ENCODE assay signal across 22 mouse cellular contexts in the genomic region with DNA sequence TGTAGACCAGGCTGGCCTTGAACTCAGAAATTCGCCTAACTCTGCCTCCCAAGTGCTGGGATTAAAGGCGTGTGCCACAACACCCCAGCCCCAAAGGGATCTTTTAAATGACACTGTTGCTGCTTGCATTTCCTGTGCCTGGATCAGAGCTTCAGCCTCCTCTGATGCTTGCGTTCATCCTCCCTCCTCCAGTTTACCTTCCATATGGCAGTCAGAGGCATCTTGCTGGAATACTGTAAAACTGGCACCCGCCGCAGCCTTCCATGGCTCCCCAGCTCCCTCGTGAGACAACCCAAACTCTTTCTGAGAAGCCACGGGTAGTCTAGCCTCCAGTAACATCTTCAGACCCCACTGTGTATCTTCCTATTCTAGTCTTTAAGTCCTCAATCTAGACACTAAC. TPM values are rescaled to one million over a fixed set of nuclear protein-coding genes. Genes with fewer than 3 reads are reported as not detected.
A peak's percentile ranks its signal among the peaks of the same experiment; 100 is the strongest.
DNase-seq lines count a peak whose midpoint lies in the region; ATAC-seq lines count a peak whose summit lies in the region.
"Had no signal": no experiment of that assay in that cellular context is flagged by ENCODE, and none has a peak within 500 bp of the region (broad histone marks: within the 10 kb centered on the region; RNA-seq: fewer than 3 reads in every experiment).

No protein-coding gene starts in this region.

- no peak for ATAC-seq in cerebellum, adult (ENCODE audit: insufficient number of reproducible peaks, low FRiP score, low TSS enrichment)
- ATAC-seq in heart, embryonic 16.5 days (replicated peaks; ENCODE audit: extremely low read depth, insufficient read depth, low FRiP score), result no peak
- ATAC-seq in liver, embryonic 12.5 days, result no peak
- no peak for ATAC-seq in stomach, embryonic 16.5 days (ENCODE audit: insufficient read depth, low FRiP score)
- ATAC-seq: CD4-positive, CD25-positive, alpha-beta regulatory T cell, adult 4 months; forebrain, embryonic 14.5 days; midbrain, embryonic 15.5 days had no signal

- no peak overlapping the region for H3K9ac ChIP-seq in heart, embryonic 16.5 days (ENCODE audit: low read length)
- no peak overlapping the region for H3K9ac ChIP-seq in liver, embryonic 12.5 days
- no peak overlapping the region for H3K9ac ChIP-seq in stomach, embryonic 16.5 days (ENCODE audit: low read length)
- H3K9ac ChIP-seq: limb, embryonic 12.5 days; midbrain, embryonic 15.5 days had no signal

- peaks cover 37% of the 10 kb centered on the region for H3K4me1 ChIP-seq in heart, embryonic 16.5 days (ENCODE audit: control insufficient read depth, insufficient read depth, low read length)
- H3K4me1 ChIP-seq in liver, embryonic 12.5 days, result peaks cover 41% of the 10 kb centered on the region
- peaks cover 30% of the 10 kb centered on the region for H3K4me1 ChIP-seq in stomach, embryonic 16.5 days (ENCODE audit: control insufficient read depth, insufficient read depth, low read length)

- H3K4me3 ChIP-seq in heart, embryonic 16.5 days (ENCODE audit: low read length), result no peak overlapping the region
- H3K4me3 ChIP-seq in liver, embryonic 12.5 days, result no peak overlapping the region
- H3K4me3 ChIP-seq in stomach, embryonic 16.5 days (replicated peaks; ENCODE audit: low read length), result no peak overlapping the region
- H3K4me3 ChIP-seq: midbrain, embryonic 15.5 days had no signal

- H3K4me2 ChIP-seq in heart, embryonic 16.5 days (ENCODE audit: low read depth, low read length), result no peak overlapping the region
- H3K4me2 ChIP-seq in liver, embryonic 12.5 days, result no peak overlapping the region
- H3K4me2 ChIP-seq in stomach, embryonic 16.5 days (ENCODE audit: low read depth, low read length), result no peak overlapping the region

- H3K36me3 ChIP-seq in heart, embryonic 16.5 days (ENCODE audit: control insufficient read depth, insufficient read depth), result peaks cover 17% of the 10 kb centered on the region
- peaks cover 48% of the 10 kb centered on the region for H3K36me3 ChIP-seq in liver, embryonic 12.5 days
- peaks cover 8% of the 10 kb centered on the region; the same call in 1 of the 2 replicates for H3K36me3 ChIP-seq in stomach, embryonic 16.5 days (ENCODE audit: control insufficient read depth, insufficient read depth, low read length)

- peak overlapping the region; percentile 37 for H3K27ac ChIP-seq in heart, embryonic 16.5 days (ENCODE audit: low read length)
- 0 out of 2 replicates have a peak overlapping the region, but pooled peaks have one; percentile 16 for H3K27ac ChIP-seq in liver, embryonic 12.5 days
- H3K27ac ChIP-seq in stomach, embryonic 16.5 days (ENCODE audit: low read length), result peak overlapping the region; percentile 95; the same call in 1 of the 2 replicates
- H3K27ac ChIP-seq: limb, embryonic 12.5 days; midbrain, embryonic 15.5 days had no signal

- DNase-seq in cerebellum, adult 11-12 months, result peak; percentile 31
- DNase-seq in heart, adult 8-10 months (ENCODE audit: low spot score), result no peak
- no peak for DNase-seq in liver
- no peak for DNase-seq in adrenal gland, adult 8-10 months
- DNase-seq: heart, adult 18-20 months; layer of hippocampus, postnatal 36 days; retina, postnatal 1 day; spleen, adult 18-20 months; thymus, postnatal 25 days had no signal

- H3K9me3 ChIP-seq in heart, embryonic 16.5 days (replicated peaks; ENCODE audit: control insufficient read depth, low read length), result no peaks in the 10 kb centered on the region
- H3K9me3 ChIP-seq in liver, embryonic 12.5 days (replicated peaks), result no peaks in the 10 kb centered on the region
- H3K9me3 ChIP-seq in stomach, embryonic 16.5 days (replicated peaks; ENCODE audit: control insufficient read depth, low read length), result no peaks in the 10 kb centered on the region
- H3K9me3 ChIP-seq: G1E; limb, embryonic 12.5 days; midbrain, embryonic 15.5 days had no signal

- WGBS in heart, embryonic 16.5 days, result 76% methylated on average over 7 of the region's 7 CpGs
- 78% methylated on average over 7 of the region's 7 CpGs for WGBS in liver, embryonic 12.5 days (ENCODE audit: insufficient replicate concordance)
- WGBS in stomach, embryonic 16.5 days, result 76% methylated on average over 7 of the region's 7 CpGs

- no peaks in the 10 kb centered on the region for H3K27me3 ChIP-seq in heart, embryonic 16.5 days (ENCODE audit: control insufficient read depth, insufficient read depth, low read length)
- no peaks in the 10 kb centered on the region for H3K27me3 ChIP-seq in liver, embryonic 12.5 days (replicated peaks)
- H3K27me3 ChIP-seq in stomach, embryonic 16.5 days (ENCODE audit: control insufficient read depth, insufficient read depth, low read length), result no peaks in the 10 kb centered on the region
- H3K27me3 ChIP-seq: limb, embryonic 12.5 days; midbrain, embryonic 15.5 days had no signal

RNA-seq across cellular contexts. Expression of gene Ppp5c, which starts 1.2 kb away (rescaled TPM):
- 105 and 108 TPM in 2 replicates for polyA plus RNA-seq in heart, embryonic 16.5 days (2015; fragmentation: Nextera tagmentation; extraction: Ambion mirVana)
- 100 to 1,000 TPM in 2 of 4 experiments, 10 to 100 TPM in 2; 95.4 to 106 (median 99.0) TPM for total RNA-seq in heart, adult 8-10 months (2022)
- 70.3 and 75.2 TPM in 2 replicates for polyA plus RNA-seq in liver, embryonic 12.5 days (2016; fragmentation: Nextera tagmentation; extraction: Ambion mirVana)
- 87.9 and 95.6 TPM in 2 replicates for polyA plus RNA-seq in stomach, embryonic 16.5 days (2015; fragmentation: Nextera tagmentation; extraction: Ambion mirVana)
- 10 to 100 TPM; 74.7 to 96.9 (median 91.3) TPM for total RNA-seq in adrenal gland, adult 8-10 months (2022)

RNA-seq across cellular contexts. Expression of gene Hif3a, which starts 33.3 kb away (rescaled TPM):
- 36.3 and 43.4 TPM in 2 replicates for polyA plus RNA-seq in heart, embryonic 16.5 days (2015; fragmentation: Nextera tagmentation; extraction: Ambion mirVana)
- 1 to 10 TPM in 2 of 4 experiments, under 1 TPM in 2; 0.80 to 3.1 (median 1.6) TPM for total RNA-seq in heart, adult 8-10 months (2022)
- polyA plus RNA-seq in liver, embryonic 12.5 days (2016; fragmentation: Nextera tagmentation; extraction: Ambion mirVana), result 21.1 and 22.6 TPM in 2 replicates
- 49.6 and 60.1 TPM in 2 replicates for polyA plus RNA-seq in stomach, embryonic 16.5 days (2015; fragmentation: Nextera tagmentation; extraction: Ambion mirVana)
- 1 to 10 TPM; 2.1 to 5.4 (median 3.7) TPM for total RNA-seq in adrenal gland, adult 8-10 months (2022)
- total RNA-seq: neutrophil, adult 5-6 weeks had no signal

RNA-seq across cellular contexts. Expression of gene Ccdc8, which starts 36.4 kb away (rescaled TPM):
- 45.1 and 47.4 TPM in 2 replicates for polyA plus RNA-seq in heart, embryonic 16.5 days (2015; fragmentation: Nextera tagmentation; extraction: Ambion mirVana)
- total RNA-seq in heart, adult 8-10 months (2022), result 1 to 10 TPM; 3.2 to 5.1 (median 4.5) TPM
- polyA plus RNA-seq in liver, embryonic 12.5 days (2016; fragmentation: Nextera tagmentation; extraction: Ambion mirVana), result 3.8 and 3.9 TPM in 2 replicates
- polyA plus RNA-seq in stomach, embryonic 16.5 days (2015; fragmentation: Nextera tagmentation; extraction: Ambion mirVana), result 40.4 and 45.1 TPM in 2 replicates
- total RNA-seq in adrenal gland, adult 8-10 months (2022), result 10 to 100 TPM; 22.0 to 47.8 (median 30.0) TPM
- total RNA-seq: neutrophil, adult 5-6 weeks had no signal

RNA-seq across cellular contexts. Expression of gene Psg16, which starts 44.9 kb away (rescaled TPM):
- 0.17 and 0.22 TPM in 2 replicates for polyA plus RNA-seq in heart, embryonic 16.5 days (2015; fragmentation: Nextera tagmentation; extraction: Ambion mirVana)
- under 1 TPM in 3 of 4 experiments, not detected in 1; 0.09 to 0.22 (median 0.14) TPM for total RNA-seq in heart, adult 8-10 months (2022)
- 0.06 and 0.13 TPM in 2 replicates for polyA plus RNA-seq in liver, embryonic 12.5 days (2016; fragmentation: Nextera tagmentation; extraction: Ambion mirVana)
- 0.46 and 0.77 TPM in 2 replicates for polyA plus RNA-seq in stomach, embryonic 16.5 days (2015; fragmentation: Nextera tagmentation; extraction: Ambion mirVana)
- under 1 TPM; 0.10 to 0.51 (median 0.43) TPM for total RNA-seq in adrenal gland, adult 8-10 months (2022)
- total RNA-seq: common myeloid progenitor, adult 5-6 weeks had no signal
- polyA plus RNA-seq: erythroblast, embryonic 14.5 days had no signal

RNA-seq across cellular contexts. Expression of gene Gm42372, which starts 46.0 kb away (rescaled TPM):
- 0.07 and 0.09 TPM in 2 replicates for polyA plus RNA-seq in heart, embryonic 16.5 days (2015; fragmentation: Nextera tagmentation; extraction: Ambion mirVana)
- total RNA-seq in heart, adult 8-10 months (2022), result not detected
- polyA plus RNA-seq in liver, embryonic 12.5 days (2016; fragmentation: Nextera tagmentation; extraction: Ambion mirVana), result 0.07 TPM in 2 replicates
- 0.25 and 0.35 TPM in 2 replicates for polyA plus RNA-seq in stomach, embryonic 16.5 days (2015; fragmentation: Nextera tagmentation; extraction: Ambion mirVana)
- 1 to 10 TPM; 2.3 to 3.1 (median 2.7) TPM for total RNA-seq in adrenal gland, adult 8-10 months (2022)
- total RNA-seq: gastrocnemius, adult 18-20 months had no signal
- polyA plus RNA-seq: erythroblast, embryonic 14.5 days; G1E had no signal

Comparison
In these comparisons a context has a peak if more than half of its experiments do, and no peak if none do; other contexts are left out.
1. H3K27ac ChIP-seq: peak in every context shown above with its lines; median percentile 95 in stomach, embryonic 16.5 days; 37 in heart, embryonic 16.5 days; 16 in liver, embryonic 12.5 days.